9 mouse cellular contexts compared by ENCODE assay signal in genomic region chr2:155663097-155663496, GRCm38 (mm10). TPM values are rescaled to one million over a fixed set of nuclear protein-coding genes. Genes with fewer than 3 reads are reported as not detected.
DNase-seq lines count a peak whose midpoint lies in the region; ATAC-seq and TF ChIP-seq lines count a peak whose summit lies in the region.
"Had no signal": no experiment of that assay in that cellular context is flagged by ENCODE, and none has a peak within 500 bp of the region (broad histone marks: within the 10 kb centered on the region; RNA-seq: fewer than 3 reads in every experiment).

No protein-coding gene starts in this region.

- peaks cover 36% of the 10 kb centered on the region for H3K36me3 ChIP-seq in kidney, embryonic 16.5 days (ENCODE audit: insufficient read depth, low read length)
- no peaks in the 10 kb centered on the region for H3K36me3 ChIP-seq in ES-Bruce4 (ENCODE audit: control insufficient read depth, insufficient read depth, low read length, poor library complexity, severe bottlenecking)

- TF ChIP-seq EP300 in ES-Bruce4 (IDR thresholded peaks at IDR 0.05; ENCODE audit: insufficient read depth, low read depth, low read length), result no peak

- peak; percentile 20 for DNase-seq in kidney, adult 11 months
- DNase-seq in cerebellum, adult 2 months, result peak; percentile 55 to 62
- DNase-seq in heart, postnatal 36 days, result peak; percentile 34 to 40
- DNase-seq in left cerebral cortex, postnatal 10 days (ENCODE audit: extremely low spot score in 1 of 2, low spot score in 2 of 2), result peak; percentile 34 to 55
- DNase-seq in right cerebral cortex, postnatal 10 days (ENCODE audit: low spot score in 2 of 2), result peak; percentile 57 to 75
- DNase-seq in frontal cortex, postnatal 25 days (ENCODE audit: low spot score in 2 of 2), result no peak

- H3K4me1 ChIP-seq in kidney, embryonic 16.5 days (ENCODE audit: insufficient read depth, low read length), result no peaks in the 10 kb centered on the region
- H3K4me1 ChIP-seq in ES-Bruce4 (ENCODE audit: control insufficient read depth, insufficient read depth, low read length), result no peaks in the 10 kb centered on the region
- no peaks in the 10 kb centered on the region for H3K4me1 ChIP-seq in cerebellum, adult 2 months (ENCODE audit: control insufficient read depth, insufficient read depth, low read length)
- H3K4me1 ChIP-seq: limb, embryonic 13.5 days had no signal

- TF ChIP-seq POLR2A in ES-Bruce4 (IDR thresholded peaks at IDR 0.05; ENCODE audit: insufficient read depth, low read length), result no peak
- no peak for TF ChIP-seq POLR2A in cerebellum, adult 2 months (IDR thresholded peaks at IDR 0.05; ENCODE audit: borderline replicate concordance, insufficient read depth, low read length)

- ATAC-seq in kidney, embryonic 16.5 days (ENCODE audit: low FRiP score, low TSS enrichment), result no peak

- no peak overlapping the region for H3K9ac ChIP-seq in kidney, embryonic 16.5 days (replicated peaks; ENCODE audit: low read length)
- no peak overlapping the region for H3K9ac ChIP-seq in ES-Bruce4 (ENCODE audit: low read depth, poor library complexity, severe bottlenecking)
- H3K9ac ChIP-seq: limb, embryonic 13.5 days had no signal

- no peaks in the 10 kb centered on the region for H3K27me3 ChIP-seq in kidney, embryonic 16.5 days (ENCODE audit: insufficient read depth, low read length)
- no peaks in the 10 kb centered on the region for H3K27me3 ChIP-seq in ES-Bruce4 (ENCODE audit: control insufficient read depth, insufficient read depth, low read length, poor library complexity, severe bottlenecking)
- H3K27me3 ChIP-seq in cerebellum, adult 2 months (ENCODE audit: control insufficient read depth, insufficient read depth, low read length), result no peaks in the 10 kb centered on the region
- H3K27me3 ChIP-seq: limb, embryonic 13.5 days had no signal

- H3K27ac ChIP-seq in kidney, embryonic 16.5 days (ENCODE audit: low read length), result no peak overlapping the region
- H3K27ac ChIP-seq in ES-Bruce4 (ENCODE audit: insufficient read depth, low read length), result no peak overlapping the region
- H3K27ac ChIP-seq in cerebellum, adult 2 months (ENCODE audit: insufficient read depth, low read length), result no peak overlapping the region
- H3K27ac ChIP-seq: limb, embryonic 13.5 days had no signal

- intact Hi-C loops in heart, postnatal 36 days (cut with DNase I), result loop anchor here (1.0 kb wide), 1 partner anchor 102 kb away; no protein-coding TSS in a partner anchor
- intact Hi-C loops in left cerebral cortex, postnatal 10 days (cut with DNase I), result no loop called here

- no peak overlapping the region for H3K4me3 ChIP-seq in kidney, embryonic 16.5 days (ENCODE audit: low read length)
- no peak overlapping the region for H3K4me3 ChIP-seq in ES-Bruce4 (ENCODE audit: low read depth, low read length)
- H3K4me3 ChIP-seq in cerebellum, adult 2 months (replicated peaks; ENCODE audit: insufficient read depth, low read depth, low read length), result no peak overlapping the region
- H3K4me3 ChIP-seq: limb, embryonic 13.5 days had no signal

- no peaks in the 10 kb centered on the region for H3K9me3 ChIP-seq in kidney, embryonic 16.5 days (ENCODE audit: low read length)
- no peaks in the 10 kb centered on the region for H3K9me3 ChIP-seq in ES-Bruce4 (replicated peaks; ENCODE audit: control insufficient read depth, insufficient read depth, low read length, poor library complexity, severe bottlenecking)
- H3K9me3 ChIP-seq: limb, embryonic 13.5 days had no signal

- no peak overlapping the region for H3K4me2 ChIP-seq in kidney, embryonic 16.5 days (replicated peaks; ENCODE audit: low read depth, low read length)
- H3K4me2 ChIP-seq: limb, embryonic 13.5 days had no signal

- peak; percentile 57 for TF ChIP-seq CTCF in ES-Bruce4 (IDR thresholded peaks at IDR 0.05; ENCODE audit: low read depth, low read length)
- peak; percentile 65 for TF ChIP-seq CTCF in cerebellum, adult 2 months (IDR thresholded peaks at IDR 0.05; ENCODE audit: borderline replicate concordance, insufficient read depth, low read depth, low read length)

- WGBS in kidney, embryonic 16.5 days, result 19% methylated on average over 5 of the region's 5 CpGs
- WGBS in cerebellum, adult 2 months, result 11% methylated on average over 5 of the region's 5 CpGs

RNA-seq across cellular contexts. Expression of gene Trpc4ap, which starts 29.1 kb away (rescaled TPM):
- 135 and 143 TPM in 2 replicates for polyA plus RNA-seq in kidney, embryonic 16.5 days (2015; fragmentation: Nextera tagmentation; extraction: Ambion mirVana)
- polyA plus RNA-seq in ES-Bruce4 (2011; ENCODE audit: insufficient read depth, insufficient read length, low read depth, missing spikeins), result 80.0 and 81.2 TPM in 2 replicates
- polyA plus RNA-seq in cerebellum, adult 2 months (2012; rRNA removed), result 223 and 236 TPM in 2 replicates
- 10 to 100 TPM; 92.1 to 92.3 TPM for total RNA-seq in heart, postnatal 36 days (2021)
- total RNA-seq in left cerebral cortex, postnatal 10 days (2021), result 100 to 1,000 TPM; 135 TPM

RNA-seq across cellular contexts. Expression of gene Myh7b, which starts 52.1 kb away (rescaled TPM):
- polyA plus RNA-seq in kidney, embryonic 16.5 days (2015; fragmentation: Nextera tagmentation; extraction: Ambion mirVana), result 0.56 and 1.7 TPM in 2 replicates
- 0.70 and 1.0 TPM in 2 replicates for polyA plus RNA-seq in ES-Bruce4 (2011; ENCODE audit: insufficient read depth, insufficient read length, low read depth, missing spikeins)
- polyA plus RNA-seq in cerebellum, adult 2 months (2012; rRNA removed), result 17.6 and 20.8 TPM in 2 replicates
- total RNA-seq in heart, postnatal 36 days (2021), result 10 to 100 TPM; 25.3 to 30.2 TPM
- total RNA-seq in left cerebral cortex, postnatal 10 days (2021), result 1 to 10 TPM; 3.4 to 3.9 TPM

Comparison
In these comparisons a context has a peak if more than half of its experiments do, and no peak if none do; other contexts are left out.
1. DNase-seq: peak in kidney, adult 11 months (single experiment), cerebellum, adult 2 months (2 of 2), heart, postnatal 36 days (2 of 2), left cerebral cortex, postnatal 10 days (2 of 2) and right cerebral cortex, postnatal 10 days (2 of 2); none in frontal cortex, postnatal 25 days (0 of 2).